Mouse (Mus musculus) hindbrain, embryonic 15.5 days (tissue): Measurements from ENCODE around the gene 1700001P01Rik. TPM values are rescaled to one million over a fixed set of nuclear protein-coding genes. Genes with fewer than 3 reads are reported as not detected.

ENCODE experiments used
- ATAC-seq: fragments of 200-750 bp; cut with Nextera tagmentation; 2 replicates; pipeline ENCODE4 v1.8.0; 2017; ENCODE audit warnings: low read depth, moderate number of reproducible peaks, moderate TSS enrichment; ENCODE audit not compliant: low FRiP score
- H3K27ac ChIP-seq: fragments of 300-500 bp; sonication (generic); replicated peaks from 2 replicates; pipeline ENCODE4 v1.5.1; 2015; ENCODE audit warnings: mild to moderate bottlenecking, inconsistent platforms
- H3K27me3 ChIP-seq: fragments of 300-500 bp; sonication (generic); 2 replicates; pipeline ENCODE4 v1.6.1; 2015; ENCODE audit warnings: control low read depth, inconsistent platforms
- H3K36me3 ChIP-seq: fragments of 300-500 bp; sonication (generic); 2 replicates; pipeline ENCODE4 v1.6.1; 2015; ENCODE audit warnings: control low read depth, inconsistent platforms
- H3K4me1 ChIP-seq: fragments of 300-500 bp; sonication (generic); replicated peaks from 2 replicates; pipeline ENCODE4 v1.6.1; 2015; ENCODE audit warnings: control low read depth, inconsistent platforms
- H3K4me2 ChIP-seq: fragments of 300-500 bp; sonication (generic); 2 replicates; pipeline ENCODE4 v1.6.1; 2015; ENCODE audit warnings: moderate library complexity, mild to moderate bottlenecking, inconsistent platforms
- H3K4me3 ChIP-seq: fragments of 300-500 bp; sonication (generic); 2 replicates; pipeline ENCODE4 v1.5.1; 2015; ENCODE audit warnings: mild to moderate bottlenecking, inconsistent platforms
- H3K9ac ChIP-seq: fragments of 300-500 bp; sonication (generic); 2 replicates; pipeline ENCODE4 v1.6.1; 2015; ENCODE audit warnings: inconsistent platforms
- H3K9me3 ChIP-seq: fragments of 300-500 bp; sonication (generic); 2 replicates; pipeline ENCODE4 v1.6.1; 2016; ENCODE audit warnings: control low read depth, inconsistent platforms
- WGBS: fragments of 180-500 bp; shearing (Covaris S2); methylation state at CpG from one replicate; pipeline ENCODE4 v1.1.7; 2015; 5-methylcytosine and 5-hydroxymethylcytosine counted together
- polyA plus RNA-seq: library from polyadenylated mRNA; unstranded; fragments of >200 nt; fragmentation: Nextera tagmentation; extraction: Ambion mirVana; gene quantifications from 2 replicates; pipeline ENCODE4 v1.2.1, GENCODE M21; 2015

Gene 1700001P01Rik
- polyA plus RNA-seq, 1 experiment from 2014 or later, result 0.26 TPM

- H3K36me3 ChIP-seq, result peaks cover 19% of the 10 kb centered on the region
- H3K4me1 ChIP-seq, result peaks cover 53% of the 10 kb centered on the region
These were observed 41.7 kb upstream of the 1700001P01Rik start for GRCm38 (mm10) chr11:97817379-97817778.

DNA sequence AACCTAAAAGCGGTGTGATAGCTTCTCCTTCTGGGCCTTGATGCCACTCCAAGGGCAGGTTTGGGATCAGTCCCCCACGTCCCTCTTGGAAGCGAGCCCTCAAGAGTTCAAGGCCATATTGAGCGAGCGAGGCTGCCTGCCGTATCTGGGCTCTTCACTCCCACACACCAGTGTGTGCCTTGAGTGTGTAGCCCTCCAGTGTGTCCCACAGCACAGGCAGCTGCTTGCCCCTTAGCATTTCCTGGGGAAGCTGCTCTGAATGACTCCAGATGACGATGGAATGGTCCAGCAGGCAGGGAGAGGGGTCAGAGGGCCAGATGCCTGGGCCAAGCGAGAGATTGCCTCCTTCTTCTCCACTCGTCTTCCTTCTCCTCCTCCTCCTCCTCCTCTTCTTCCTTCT is 41.2 kb upstream of the 1700001P01Rik start:
- Histone ChIP-seq H3K27ac (no peak overlapping the region), H3K36me3 (peaks cover 18% of the 10 kb centered on the region), H3K4me2 (no peak overlapping the region)

More at GRCm38 (mm10) chr11:97817379-97817778, 41.7 kb upstream of the 1700001P01Rik start:
- Histone ChIP-seq H3K27me3 (no peaks in the 10 kb centered on the region), H3K27ac (no peak overlapping the region), H3K9ac (no peak overlapping the region), H3K4me3 (no peak overlapping the region), H3K9me3 (no peaks in the 10 kb centered on the region), H3K4me2 (no peak overlapping the region)
- 43% methylated on average over 5 of the region's 5 CpGs for WGBS
- no peak for ATAC-seq

DNA sequence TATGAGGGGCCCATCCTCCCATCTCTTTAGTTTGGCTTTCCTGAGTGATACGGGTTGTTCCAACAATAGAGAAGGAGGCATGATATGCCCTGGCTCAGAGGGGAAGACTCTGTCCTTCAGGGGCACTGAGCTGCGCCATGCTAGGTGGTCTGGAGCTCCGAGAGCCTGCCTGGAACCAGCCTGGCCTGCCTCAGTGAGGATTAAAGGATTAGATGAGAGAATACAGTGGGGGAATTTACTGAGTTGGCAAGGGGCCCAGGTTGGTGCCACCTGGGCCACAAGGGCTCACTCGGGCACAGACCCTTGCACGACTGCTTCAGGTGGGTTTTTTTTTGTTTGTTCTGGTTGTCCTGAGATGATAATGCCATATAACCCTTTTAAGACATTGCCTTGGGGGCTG is 40.5 kb upstream of the 1700001P01Rik start:
- H3K9ac ChIP-seq, result no peak overlapping the region
- no peak overlapping the region for H3K4me3 ChIP-seq
- H3K9me3 ChIP-seq, result no peaks in the 10 kb centered on the region
- peaks cover 18% of the 10 kb centered on the region for H3K36me3 ChIP-seq
- peaks cover 66% of the 10 kb centered on the region for H3K4me1 ChIP-seq
- no peak for ATAC-seq
- H3K4me2 ChIP-seq, result no peak overlapping the region
- no peaks in the 10 kb centered on the region for H3K27me3 ChIP-seq
- 73% methylated on average over 5 of the region's 5 CpGs for WGBS
- peak overlapping the region; percentile 49; the same call in 1 of the 2 replicates for H3K27ac ChIP-seq

More for the DNA sequence above, 41.2 kb upstream of the 1700001P01Rik start:
- no peak for ATAC-seq
- Histone ChIP-seq H3K9me3 (no peaks in the 10 kb centered on the region), H3K27me3 (no peaks in the 10 kb centered on the region), H3K4me1 (peaks cover 58% of the 10 kb centered on the region), H3K4me3 (no peak overlapping the region), H3K9ac (no peak overlapping the region)
- WGBS, result 60% methylated on average over 9 of the region's 9 CpGs

GRCm38 (mm10) chr11:97815736-97816135 is 40.0 kb upstream of the 1700001P01Rik start:
- Histone ChIP-seq H3K36me3 (peaks cover 18% of the 10 kb centered on the region), H3K4me2 (no peak overlapping the region), H3K4me3 (no peak overlapping the region), H3K9ac (no peak overlapping the region), H3K9me3 (no peaks in the 10 kb centered on the region), H3K4me1 (peaks cover 67% of the 10 kb centered on the region), H3K27ac (no peak overlapping the region), H3K27me3 (no peaks in the 10 kb centered on the region)
- 84% methylated on average over 11 of the region's 11 CpGs for WGBS
- ATAC-seq, result no peak

GRCm38 (mm10) chr11:97813746-97814515 is 38.2 kb upstream of the 1700001P01Rik start:
- H3K9me3 ChIP-seq, result no peaks in the 10 kb centered on the region
- no peak overlapping the region for H3K4me3 ChIP-seq
- H3K27me3 ChIP-seq, result no peaks in the 10 kb centered on the region
- peaks cover 17% of the 10 kb centered on the region for H3K36me3 ChIP-seq
- H3K27ac ChIP-seq, result peak overlapping the region; percentile 88; the same call in 1 of the 2 replicates
- ATAC-seq, result no peak
- 68% methylated on average over 16 of the region's 17 CpGs for WGBS
- H3K9ac ChIP-seq, result peak overlapping the region; percentile 16; the same call in 1 of the 2 replicates
- H3K4me2 ChIP-seq, result no peak overlapping the region
- H3K4me1 ChIP-seq, result peaks cover 76% of the 10 kb centered on the region

DNA sequence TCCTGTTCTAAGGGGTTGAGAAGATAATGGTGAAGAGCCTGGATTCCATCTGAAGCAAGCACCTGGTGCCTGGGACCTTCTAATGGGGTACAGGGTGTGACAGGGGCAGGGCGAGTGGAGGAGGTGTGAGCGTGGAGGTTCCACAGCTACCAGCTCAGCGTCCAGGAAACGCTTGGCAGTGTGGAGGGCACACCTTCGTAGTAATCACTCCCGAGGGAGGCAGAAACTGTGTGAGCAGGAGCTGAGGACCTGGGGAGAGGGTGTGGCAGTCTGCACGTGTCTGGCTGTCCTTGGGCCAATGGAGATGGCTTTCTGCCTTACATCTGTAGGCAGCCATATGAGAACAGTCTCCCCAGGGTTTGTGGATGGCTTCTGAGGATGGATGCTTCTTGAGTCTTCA is 37.4 kb upstream of the 1700001P01Rik start:
- peak overlapping the region; percentile 88 for H3K27ac ChIP-seq
- H3K9me3 ChIP-seq, result no peaks in the 10 kb centered on the region
- ATAC-seq, result peak; percentile 39; the same call in 1 of the 2 replicates
- H3K4me3 ChIP-seq, result no peak overlapping the region
- peaks cover 19% of the 10 kb centered on the region for H3K36me3 ChIP-seq
- H3K4me1 ChIP-seq, result peaks cover 76% of the 10 kb centered on the region
- peak overlapping the region; percentile 16 for H3K9ac ChIP-seq
- H3K4me2 ChIP-seq, result peak overlapping the region; percentile 43
- WGBS, result 26% methylated on average over 7 of the region's 7 CpGs
- no peaks in the 10 kb centered on the region for H3K27me3 ChIP-seq

- no peaks in the 10 kb centered on the region for H3K27me3 ChIP-seq
- H3K27ac ChIP-seq, result peak overlapping the region; percentile 88
- 28% methylated on average over 3 of the region's 3 CpGs for WGBS
- peak; percentile 90 for ATAC-seq
- H3K4me1 ChIP-seq, result peaks cover 76% of the 10 kb centered on the region
- H3K4me3 ChIP-seq, result no peak overlapping the region
- H3K36me3 ChIP-seq, result peaks cover 21% of the 10 kb centered on the region
- no peaks in the 10 kb centered on the region for H3K9me3 ChIP-seq
- peak overlapping the region; percentile 21 for H3K9ac ChIP-seq
- peak overlapping the region; percentile 43 for H3K4me2 ChIP-seq
These were observed 36.8 kb upstream of the 1700001P01Rik start for GRCm38 (mm10) chr11:97812491-97812921.

DNA sequence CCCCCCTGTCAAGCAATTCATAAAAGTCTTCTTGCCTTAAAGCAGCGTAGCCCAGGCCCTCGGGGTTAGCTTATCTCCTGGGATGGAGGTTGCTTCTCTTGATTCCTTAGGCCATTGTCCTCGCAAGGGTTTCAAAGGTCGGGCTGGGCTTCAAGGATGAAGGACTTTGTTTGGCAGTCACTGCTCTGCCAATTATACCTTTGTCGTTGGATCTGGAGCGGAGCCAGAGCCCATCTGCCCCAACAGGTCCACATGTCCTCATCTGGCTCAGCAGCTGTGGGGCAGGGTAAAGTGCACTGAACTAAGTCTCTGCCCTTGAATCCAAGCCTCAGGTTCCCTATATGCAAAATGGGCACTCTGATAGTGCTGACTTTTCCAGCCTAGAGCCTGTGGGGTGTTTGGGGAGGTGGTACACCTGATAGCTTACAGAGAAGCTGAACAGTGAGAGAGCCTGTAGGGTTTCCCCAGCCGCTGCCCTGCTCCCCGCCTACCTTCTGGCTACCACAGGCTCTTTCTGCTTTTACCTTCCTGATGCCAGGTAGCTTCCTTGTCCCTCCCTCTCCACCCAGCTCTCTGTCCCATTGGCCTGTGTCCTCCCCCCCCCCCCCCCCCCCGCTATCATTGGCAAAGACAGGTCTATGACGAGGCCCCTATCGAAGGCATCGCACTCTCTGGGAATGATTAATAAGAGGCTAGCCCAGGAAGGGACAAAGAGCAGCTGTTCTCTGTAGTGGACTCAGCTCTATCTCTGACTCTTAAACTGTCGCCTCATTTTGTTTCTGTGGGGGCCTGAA is 36.0 kb upstream of the 1700001P01Rik start:
- H3K36me3 ChIP-seq, result peaks cover 25% of the 10 kb centered on the region
- no peak overlapping the region for H3K4me3 ChIP-seq

GRCm38 (mm10) chr11:97810970-97811369 is 35.3 kb upstream of the 1700001P01Rik start:
- H3K9me3 ChIP-seq, result no peaks in the 10 kb centered on the region
- no peaks in the 10 kb centered on the region for H3K27me3 ChIP-seq
- H3K4me1 ChIP-seq, result peaks cover 79% of the 10 kb centered on the region
- peak overlapping the region; percentile 88 for H3K27ac ChIP-seq
- H3K4me3 ChIP-seq, result no peak overlapping the region
- H3K36me3 ChIP-seq, result peaks cover 24% of the 10 kb centered on the region
- ATAC-seq, result no peak
- 14% methylated on average over 3 of the region's 3 CpGs for WGBS
- no peak overlapping the region for H3K9ac ChIP-seq
- H3K4me2 ChIP-seq, result no peak overlapping the region

More for the DNA sequence above, 36.0 kb upstream of the 1700001P01Rik start:
- no peaks in the 10 kb centered on the region for H3K9me3 ChIP-seq
- peak overlapping the region; percentile 88 for H3K27ac ChIP-seq
- 26% methylated on average over 12 of the region's 13 CpGs for WGBS
- ATAC-seq, result peak; percentile 13; the same call in 1 of the 2 replicates
- H3K4me1 ChIP-seq, result peaks cover 75% of the 10 kb centered on the region
- peak overlapping the region; percentile 43 for H3K4me2 ChIP-seq
- H3K9ac ChIP-seq, result peak overlapping the region; percentile 21; the same call in 1 of the 2 replicates
- H3K27me3 ChIP-seq, result no peaks in the 10 kb centered on the region

DNA sequence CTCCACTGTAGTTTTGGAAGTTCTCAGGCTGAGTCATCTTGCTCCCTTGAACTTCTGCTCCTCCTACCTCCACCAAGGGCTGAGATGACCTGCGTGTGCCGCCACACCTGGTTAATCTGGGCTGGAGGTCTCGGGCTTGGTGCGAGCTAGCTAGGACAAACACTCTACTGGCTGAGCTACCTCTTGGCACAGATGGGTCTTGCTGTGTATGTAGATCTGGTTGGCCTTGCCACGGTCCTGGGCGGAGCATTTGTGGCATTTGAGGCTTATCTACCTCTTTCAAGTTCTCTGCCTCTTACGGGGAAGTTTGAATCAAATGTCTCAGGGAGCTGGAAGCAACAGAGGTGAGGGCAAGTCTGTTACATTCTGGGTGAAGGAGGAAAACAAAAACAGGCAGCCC is 34.6 kb upstream of the 1700001P01Rik start:
- ATAC-seq, result no peak
- no peaks in the 10 kb centered on the region for H3K27me3 ChIP-seq
- no peak overlapping the region for H3K9ac ChIP-seq
- no peaks in the 10 kb centered on the region for H3K9me3 ChIP-seq
- H3K4me1 ChIP-seq, result peaks cover 85% of the 10 kb centered on the region
- no peak overlapping the region for H3K4me2 ChIP-seq
- H3K4me3 ChIP-seq, result no peak overlapping the region
- peak overlapping the region; percentile 21 for H3K27ac ChIP-seq
- WGBS, result 73% methylated on average over 7 of the region's 7 CpGs
- peaks cover 24% of the 10 kb centered on the region for H3K36me3 ChIP-seq

DNA sequence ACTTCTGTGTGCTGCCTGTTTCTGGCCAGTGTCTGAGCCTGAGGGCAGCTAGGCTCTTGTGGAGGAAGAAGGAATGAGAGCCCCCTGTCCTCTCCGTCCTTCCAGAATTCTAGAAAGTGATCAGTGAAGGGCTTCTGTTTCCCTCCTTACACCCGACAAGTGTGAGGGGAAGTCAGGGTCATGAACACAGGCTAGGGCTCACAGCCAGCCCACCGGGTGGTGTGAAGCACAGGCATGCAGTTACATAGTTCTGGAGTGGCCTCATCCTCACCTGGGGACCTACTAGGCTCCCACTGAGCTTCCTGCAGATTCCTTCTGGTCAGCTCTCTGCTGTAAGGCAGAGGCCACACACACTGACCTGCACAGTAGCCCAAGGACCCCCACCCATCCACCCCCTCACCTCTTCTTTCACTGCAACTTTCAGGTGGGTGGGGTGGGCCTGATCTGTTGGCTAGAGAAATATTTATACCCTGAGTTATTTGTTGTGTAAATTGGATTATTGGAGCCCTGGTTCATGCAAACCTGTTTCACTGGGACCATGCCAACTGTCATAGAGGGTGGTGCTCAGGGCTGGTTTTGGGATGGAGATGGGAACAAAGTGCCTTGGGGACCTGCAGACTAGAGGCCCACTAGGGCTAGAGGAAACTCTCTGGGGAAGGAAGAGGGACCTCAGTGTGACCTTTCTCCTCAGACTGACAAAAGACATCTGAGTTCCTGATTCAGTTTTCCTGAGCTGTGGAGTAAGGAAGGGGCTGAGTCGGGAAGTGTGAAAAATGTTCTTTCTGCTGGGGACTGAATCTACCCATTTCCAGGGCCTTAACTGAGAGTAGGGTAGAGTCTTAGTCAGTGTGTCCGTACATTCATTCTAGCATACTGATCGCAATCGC is 33.8 kb upstream of the 1700001P01Rik start:
- H3K27me3 ChIP-seq, result no peaks in the 10 kb centered on the region
- no peak overlapping the region for H3K9ac ChIP-seq
- peaks cover 94% of the 10 kb centered on the region for H3K4me1 ChIP-seq
- no peak overlapping the region for H3K4me2 ChIP-seq
- peaks cover 19% of the 10 kb centered on the region for H3K36me3 ChIP-seq
- no peaks in the 10 kb centered on the region for H3K9me3 ChIP-seq
- 72% methylated on average over 7 of the region's 7 CpGs for WGBS
- peak overlapping the region; percentile 16; the same call in 1 of the 2 replicates for H3K27ac ChIP-seq
- no peak overlapping the region for H3K4me3 ChIP-seq
- no peak for ATAC-seq
